Mouse (Mus musculus): ENCODE measurements at regions not wholly inside any gene's neighbourhood (a gene's known extent, or its start where the extent isn't known, plus 50 kb on each side); places are given as distances from the start of the nearest gene placed in this dataset.

- no peaks in the 10 kb centered on the region for H3K9me3 ChIP-seq (ENCODE audit: control insufficient read depth, low read depth, low read length)
- H3K36me3 ChIP-seq (ENCODE audit: control insufficient read depth, insufficient read depth, low read length), result no peaks in the 10 kb centered on the region
- no peak overlapping the region for H3K4me2 ChIP-seq (replicated peaks; ENCODE audit: low read depth, low read length)
- peaks cover 4% of the 10 kb centered on the region; the same call in 1 of the 2 replicates for H3K4me1 ChIP-seq (ENCODE audit: control insufficient read depth, insufficient read depth, low read length)
- no peak overlapping the region for H3K4me3 ChIP-seq (ENCODE audit: low read depth, low read length)
- WGBS, result 93% methylated on average over 2 of the region's 2 CpGs
- H3K9ac ChIP-seq (replicated peaks; ENCODE audit: low read depth, low read length), result no peak overlapping the region
- ATAC-seq (ENCODE audit: insufficient number of reproducible peaks, insufficient read depth, low FRiP score, low read depth), result no peak
- H3K27ac ChIP-seq (ENCODE audit: low read length), result no peak overlapping the region
- no peaks in the 10 kb centered on the region for H3K27me3 ChIP-seq (ENCODE audit: control insufficient read depth, insufficient read depth, low read length)
These were observed 75.0 kb upstream of the Glce start for GRCm38 (mm10) chr9:62197486-62197885.

- Histone ChIP-seq H3K4me2 (replicated peaks; ENCODE audit: low read depth, low read length) (no peak overlapping the region; the same call in 1 of the 2 replicates), H3K36me3 (ENCODE audit: control insufficient read depth, insufficient read depth, low read length) (no peaks in the 10 kb centered on the region), H3K27ac (ENCODE audit: low read length) (no peak overlapping the region), H3K9me3 (ENCODE audit: control insufficient read depth, low read depth, low read length) (no peaks in the 10 kb centered on the region), H3K27me3 (ENCODE audit: control insufficient read depth, insufficient read depth, low read length) (no peaks in the 10 kb centered on the region), H3K4me1 (ENCODE audit: control insufficient read depth, insufficient read depth, low read length) (peaks cover 6% of the 10 kb centered on the region; the same call in 1 of the 2 replicates), H3K4me3 (ENCODE audit: low read depth, low read length) (no peak overlapping the region), H3K9ac (replicated peaks; ENCODE audit: low read depth, low read length) (no peak overlapping the region)
- ATAC-seq (ENCODE audit: insufficient number of reproducible peaks, insufficient read depth, low FRiP score, low read depth), result 0 out of 2 replicates have a peak, but pooled peaks have one; percentile 14
- WGBS, result 4% methylated on average over 6 of the region's 6 CpGs
These were observed 70.0 kb upstream of the Glce start for GRCm38 (mm10) chr9:62192424-62192892.

DNA sequence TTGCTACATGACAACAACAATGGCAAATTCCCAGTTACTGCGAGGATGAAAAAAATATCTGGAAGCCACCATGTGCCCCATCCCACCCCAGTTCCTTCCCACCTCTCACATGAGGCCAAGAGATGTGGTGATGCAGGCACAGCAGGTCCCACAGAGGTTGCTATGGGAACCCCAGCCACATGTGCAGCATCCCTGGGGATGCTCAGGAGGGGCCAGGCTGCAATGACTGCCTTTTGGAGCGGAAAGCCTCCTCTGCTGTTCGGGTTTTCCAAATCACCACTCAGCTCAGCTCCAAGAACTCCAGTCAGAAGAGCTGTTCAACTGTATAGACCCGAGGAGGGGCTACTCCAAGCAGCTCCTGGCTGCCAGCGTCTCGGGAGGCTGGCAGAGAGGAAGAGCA, 68.0 kb upstream of the Glce start:
- 52% methylated on average over 6 of the region's 6 CpGs for WGBS
- peaks cover 6% of the 10 kb centered on the region; the same call in 1 of the 2 replicates for H3K4me1 ChIP-seq (ENCODE audit: control insufficient read depth, insufficient read depth, low read length)
- no peaks in the 10 kb centered on the region for H3K9me3 ChIP-seq (ENCODE audit: control insufficient read depth, low read depth, low read length)
- H3K27ac ChIP-seq (ENCODE audit: low read length), result no peak overlapping the region
- no peak overlapping the region for H3K9ac ChIP-seq (replicated peaks; ENCODE audit: low read depth, low read length)
- no peaks in the 10 kb centered on the region for H3K27me3 ChIP-seq (ENCODE audit: control insufficient read depth, insufficient read depth, low read length)
- no peak overlapping the region for H3K4me2 ChIP-seq (replicated peaks; ENCODE audit: low read depth, low read length)
- no peak overlapping the region for H3K4me3 ChIP-seq (ENCODE audit: low read depth, low read length)
- no peak for ATAC-seq (ENCODE audit: insufficient number of reproducible peaks, insufficient read depth, low FRiP score, low read depth)
- no peaks in the 10 kb centered on the region for H3K36me3 ChIP-seq (ENCODE audit: control insufficient read depth, insufficient read depth, low read length)

GRCm38 (mm10) chr9:62188835-62189234, 66.4 kb upstream of the Glce start:
- Histone ChIP-seq H3K9me3 (ENCODE audit: control insufficient read depth, low read depth, low read length) (no peaks in the 10 kb centered on the region), H3K9ac (replicated peaks; ENCODE audit: low read depth, low read length) (no peak overlapping the region), H3K27me3 (ENCODE audit: control insufficient read depth, insufficient read depth, low read length) (no peaks in the 10 kb centered on the region), H3K4me1 (ENCODE audit: control insufficient read depth, insufficient read depth, low read length) (peaks cover 6% of the 10 kb centered on the region; the same call in 1 of the 2 replicates), H3K27ac (ENCODE audit: low read length) (no peak overlapping the region), H3K4me3 (ENCODE audit: low read depth, low read length) (no peak overlapping the region), H3K36me3 (ENCODE audit: control insufficient read depth, insufficient read depth, low read length) (no peaks in the 10 kb centered on the region), H3K4me2 (replicated peaks; ENCODE audit: low read depth, low read length) (no peak overlapping the region)
- ATAC-seq (ENCODE audit: insufficient number of reproducible peaks, insufficient read depth, low FRiP score, low read depth), result no peak
- 24% methylated on average over 6 of the region's 6 CpGs for WGBS

- no peaks in the 10 kb centered on the region for H3K27me3 ChIP-seq (ENCODE audit: control insufficient read depth, insufficient read depth, low read length)
- H3K4me3 ChIP-seq (ENCODE audit: low read depth, low read length), result no peak overlapping the region
- no peak overlapping the region for H3K9ac ChIP-seq (replicated peaks; ENCODE audit: low read depth, low read length)
- no peaks in the 10 kb centered on the region for H3K9me3 ChIP-seq (ENCODE audit: control insufficient read depth, low read depth, low read length)
- no peaks in the 10 kb centered on the region for H3K36me3 ChIP-seq (ENCODE audit: control insufficient read depth, insufficient read depth, low read length)
- H3K4me2 ChIP-seq (replicated peaks; ENCODE audit: low read depth, low read length), result no peak overlapping the region
- no peak overlapping the region for H3K27ac ChIP-seq (ENCODE audit: low read length)
- H3K4me1 ChIP-seq (ENCODE audit: control insufficient read depth, insufficient read depth, low read length), result peaks cover 6% of the 10 kb centered on the region; the same call in 1 of the 2 replicates
- no peak for ATAC-seq (ENCODE audit: insufficient number of reproducible peaks, insufficient read depth, low FRiP score, low read depth)
- 54% methylated on average over 3 of the region's 3 CpGs for WGBS
These were observed 65.9 kb upstream of the Glce start for GRCm38 (mm10) chr9:62188379-62188778.

GRCm38 (mm10) chr9:62186886-62187285, 64.4 kb upstream of the Glce start:
- no peak for ATAC-seq (ENCODE audit: insufficient number of reproducible peaks, insufficient read depth, low FRiP score, low read depth)
- Histone ChIP-seq H3K9ac (replicated peaks; ENCODE audit: low read depth, low read length) (no peak overlapping the region), H3K9me3 (ENCODE audit: control insufficient read depth, low read depth, low read length) (no peaks in the 10 kb centered on the region), H3K27ac (ENCODE audit: low read length) (no peak overlapping the region), H3K4me1 (ENCODE audit: control insufficient read depth, insufficient read depth, low read length) (no peaks in the 10 kb centered on the region), H3K4me2 (replicated peaks; ENCODE audit: low read depth, low read length) (no peak overlapping the region), H3K4me3 (ENCODE audit: low read depth, low read length) (no peak overlapping the region), H3K27me3 (ENCODE audit: control insufficient read depth, insufficient read depth, low read length) (no peaks in the 10 kb centered on the region), H3K36me3 (ENCODE audit: control insufficient read depth, insufficient read depth, low read length) (no peaks in the 10 kb centered on the region)
- 43% methylated on average over 4 of the region's 4 CpGs for WGBS

DNA sequence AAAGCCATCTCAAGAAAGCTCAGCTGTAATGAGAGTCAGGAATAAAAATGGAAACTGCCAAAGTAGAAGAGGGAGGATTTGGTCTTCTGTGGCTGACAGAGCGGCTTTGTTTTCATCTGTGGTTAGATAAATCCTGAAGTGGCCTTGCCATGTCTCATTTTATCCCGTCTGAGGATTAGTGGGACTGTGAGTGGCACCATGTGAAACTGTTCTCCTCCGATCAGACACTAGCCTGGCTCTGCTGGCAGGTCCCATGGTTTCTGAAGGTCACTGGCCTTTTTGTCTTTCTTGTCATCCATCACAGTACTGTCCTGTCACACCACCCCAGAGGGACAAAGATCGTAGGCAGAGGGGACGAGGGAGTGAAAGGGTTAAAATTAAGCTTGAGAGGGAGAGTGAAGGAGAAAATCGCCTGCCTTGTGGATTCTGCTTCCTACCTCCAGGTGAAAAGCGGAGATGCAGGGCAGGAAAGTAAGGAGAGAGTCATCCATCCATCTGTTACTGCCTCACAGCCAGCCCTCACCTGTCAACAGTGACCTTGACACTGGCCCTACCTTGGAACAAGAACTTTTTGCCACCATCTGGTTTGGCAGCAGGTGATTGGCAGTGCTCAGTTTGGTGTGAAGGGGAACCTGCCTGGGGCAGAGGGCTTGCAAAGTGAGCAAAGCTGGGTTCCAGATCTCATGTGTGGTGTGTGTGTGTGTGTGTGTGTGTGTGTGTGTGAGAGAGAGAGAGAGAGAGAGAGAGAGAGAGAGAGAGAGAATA, 63.2 kb upstream of the Glce start:
- H3K36me3 ChIP-seq (ENCODE audit: control insufficient read depth, insufficient read depth, low read length), result no peaks in the 10 kb centered on the region
- no peak overlapping the region for H3K9ac ChIP-seq (replicated peaks; ENCODE audit: low read depth, low read length)
- no peak overlapping the region for H3K4me3 ChIP-seq (ENCODE audit: low read depth, low read length)
- H3K4me2 ChIP-seq (replicated peaks; ENCODE audit: low read depth, low read length), result no peak overlapping the region
- no peak overlapping the region for H3K27ac ChIP-seq (ENCODE audit: low read length)
- H3K27me3 ChIP-seq (ENCODE audit: control insufficient read depth, insufficient read depth, low read length), result no peaks in the 10 kb centered on the region
- no peaks in the 10 kb centered on the region for H3K4me1 ChIP-seq (ENCODE audit: control insufficient read depth, insufficient read depth, low read length)
- WGBS, result 45% methylated on average over 7 of the region's 7 CpGs
- ATAC-seq (ENCODE audit: insufficient number of reproducible peaks, insufficient read depth, low FRiP score, low read depth), result no peak
- H3K9me3 ChIP-seq (ENCODE audit: control insufficient read depth, low read depth, low read length), result no peaks in the 10 kb centered on the region

GRCm38 (mm10) chr9:62181182-62181830, 58.9 kb upstream of the Glce start:
- no peaks in the 10 kb centered on the region for H3K36me3 ChIP-seq (ENCODE audit: control insufficient read depth, insufficient read depth, low read length)
- no peak for ATAC-seq (ENCODE audit: insufficient number of reproducible peaks, insufficient read depth, low FRiP score, low read depth)
- H3K4me3 ChIP-seq (ENCODE audit: low read depth, low read length), result no peak overlapping the region
- H3K27ac ChIP-seq (ENCODE audit: low read length), result no peak overlapping the region
- H3K9ac ChIP-seq (replicated peaks; ENCODE audit: low read depth, low read length), result no peak overlapping the region
- H3K4me1 ChIP-seq (ENCODE audit: control insufficient read depth, insufficient read depth, low read length), result no peaks in the 10 kb centered on the region
- H3K9me3 ChIP-seq (ENCODE audit: control insufficient read depth, low read depth, low read length), result no peaks in the 10 kb centered on the region
- WGBS, result 56% methylated on average over 9 of the region's 9 CpGs
- H3K4me2 ChIP-seq (replicated peaks; ENCODE audit: low read depth, low read length), result no peak overlapping the region
- no peaks in the 10 kb centered on the region for H3K27me3 ChIP-seq (ENCODE audit: control insufficient read depth, insufficient read depth, low read length)
